In the genomic region with DNA sequence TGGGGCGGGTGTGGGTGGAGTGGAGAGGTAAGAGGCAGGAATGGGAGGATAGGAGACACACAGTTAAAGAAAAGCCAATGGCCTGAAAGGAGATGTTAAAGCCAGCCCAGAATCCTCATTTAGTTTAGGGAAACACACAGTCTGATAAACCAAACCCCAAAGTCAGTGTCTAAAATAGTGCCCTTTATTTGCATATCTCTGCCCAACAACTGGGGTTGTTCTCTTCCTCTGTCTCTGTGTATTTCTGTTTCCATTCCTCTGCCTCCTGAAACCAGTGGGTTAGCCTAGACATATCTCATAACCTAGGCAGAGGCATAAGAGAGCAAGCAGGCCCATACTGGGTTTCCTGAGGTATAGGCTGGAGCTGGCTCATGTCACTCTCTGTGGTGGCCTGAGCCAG, we compare ENCODE assay signal across 9 mouse cellular contexts.
"Had no signal": no experiment of that assay in that cellular context is flagged by ENCODE, and none has a peak within 500 bp of the region (broad histone marks: within the 10 kb centered on the region; RNA-seq: fewer than 3 reads in every experiment).

No protein-coding gene starts in this region.

- H3K36me3 ChIP-seq: midbrain, embryonic 13.5 days; midbrain, embryonic 15.5 days; neural tube, embryonic 13.5 days; neural tube, embryonic 15.5 days had no signal

- H3K9me3 ChIP-seq: midbrain, embryonic 13.5 days; midbrain, embryonic 15.5 days; neural tube, embryonic 13.5 days; neural tube, embryonic 15.5 days had no signal

- DNase-seq: right cerebral cortex, adult 18-20 months; right cerebral cortex, postnatal 25 days had no signal

- ATAC-seq: midbrain, embryonic 13.5 days; midbrain, embryonic 15.5 days had no signal

- H3K4me2 ChIP-seq: lung, embryonic 14.5 days; midbrain, embryonic 13.5 days; midbrain, embryonic 15.5 days; neural tube, embryonic 13.5 days; neural tube, embryonic 15.5 days had no signal

- H3K4me3 ChIP-seq: midbrain, embryonic 13.5 days; midbrain, embryonic 15.5 days; neural tube, embryonic 13.5 days; neural tube, embryonic 15.5 days had no signal

- H3K27ac ChIP-seq: liver, embryonic 14.5 days; macrophage; midbrain, embryonic 15.5 days; neural tube, embryonic 13.5 days; neural tube, embryonic 15.5 days had no signal

- H3K9ac ChIP-seq: liver, embryonic 14.5 days; lung, embryonic 14.5 days; midbrain, embryonic 13.5 days; midbrain, embryonic 15.5 days; neural tube, embryonic 13.5 days; neural tube, embryonic 15.5 days had no signal
